Mouse (Mus musculus): ENCODE measurements around the gene Mup9. TPM values are rescaled to one million over a fixed set of nuclear protein-coding genes. Genes with fewer than 3 reads are reported as not detected.

The Mup9 gene
- not detected in 2 replicates for polyA plus RNA-seq (2015; fragmentation: Nextera tagmentation; extraction: Ambion mirVana)

DNA sequence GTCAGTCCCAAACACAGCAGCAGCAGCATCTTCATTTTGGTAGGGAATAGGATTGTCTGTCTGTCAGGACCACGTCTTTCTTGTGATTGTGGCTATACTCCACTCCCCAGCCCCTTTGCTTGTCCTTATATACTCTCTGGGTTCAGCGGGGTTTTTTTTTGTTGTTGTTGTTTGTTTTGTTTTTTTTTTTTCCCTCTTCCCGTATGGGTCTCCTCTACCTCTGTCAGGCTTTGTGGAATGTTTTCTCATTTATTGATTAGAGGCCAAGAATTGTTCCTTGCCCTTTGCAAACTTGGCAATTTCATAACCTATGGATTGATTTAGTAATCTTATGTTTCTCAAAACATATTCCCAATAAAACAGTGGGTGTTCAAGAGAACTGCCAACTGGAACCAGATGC is at the start of gene Mup9:
Gene Mup9 (minus strand): TSS at position 101 of the 400 bp plus-strand sequence.

Other genes with a start within 250 kb of the Mup9 start
- not detected in 2 replicates for gene Mup8, start 199.4 kb downstream of the Mup9 start, polyA plus RNA-seq (2015; fragmentation: Nextera tagmentation; extraction: Ambion mirVana)
- not detected in 2 replicates for gene Mup1, start 80.0 kb upstream of the Mup9 start, polyA plus RNA-seq (2015; fragmentation: Nextera tagmentation; extraction: Ambion mirVana)
- not detected in 2 replicates for gene Mup10, start 160.2 kb upstream of the Mup9 start, polyA plus RNA-seq (2015; fragmentation: Nextera tagmentation; extraction: Ambion mirVana)
- 0.57 TPM in 1 of 2 replicates, not detected in the other for gene Mup11, start 240.5 kb upstream of the Mup9 start, polyA plus RNA-seq (2015; fragmentation: Nextera tagmentation; extraction: Ambion mirVana)

Measured in skeletal muscle tissue, postnatal 0 days (tissue).